Mouse (Mus musculus) hindbrain, embryonic 11.5 days (tissue): ENCODE results near the gene Gm16181. TPM values are rescaled to one million over a fixed set of nuclear protein-coding genes. Genes with fewer than 3 reads are reported as not detected.

Source experiments
- ATAC-seq: fragments of 200-750 bp; cut with Nextera tagmentation; 2 replicates; pipeline ENCODE4 v1.8.0; 2017; ENCODE audit warnings: mild to moderate bottlenecking, moderate TSS enrichment, moderate library complexity; ENCODE audit not compliant: low FRiP score
- DNase-seq: peaks from one replicate; pipeline ENCODE4 v3.0.0-alpha.2; 2015; ENCODE audit warnings: low spot score
- H3K27ac ChIP-seq: fragments of 300-500 bp; sonication (generic); 2 replicates; pipeline ENCODE4 v1.5.1; 2014; ENCODE audit warnings: mild to moderate bottlenecking, low read depth, low read length
- H3K27me3 ChIP-seq: fragments of 300-500 bp; sonication (generic); 2 replicates; pipeline ENCODE4 v1.6.1; 2014; ENCODE audit warnings: mild to moderate bottlenecking, low read length, moderate library complexity, mixed read lengths; ENCODE audit not compliant: control insufficient read depth, insufficient read depth
- H3K36me3 ChIP-seq: fragments of 300-500 bp; sonication (generic); 2 replicates; pipeline ENCODE4 v1.6.1; 2014; ENCODE audit warnings: mild to moderate bottlenecking, low read length, moderate library complexity, mixed read lengths; ENCODE audit not compliant: control insufficient read depth, insufficient read depth
- H3K4me1 ChIP-seq: fragments of 300-500 bp; sonication (generic); replicated peaks from 2 replicates; pipeline ENCODE4 v1.6.1; 2014; ENCODE audit warnings: low read length, mixed read lengths; ENCODE audit not compliant: control insufficient read depth, insufficient read depth
- H3K4me2 ChIP-seq: fragments of 300-500 bp; sonication (generic); replicated peaks from 2 replicates; pipeline ENCODE4 v1.6.1; 2014; ENCODE audit warnings: mild to moderate bottlenecking, low read depth, low read length
- H3K4me3 ChIP-seq: fragments of 300-500 bp; sonication (generic); 2 replicates; pipeline ENCODE4 v1.5.1; 2014; ENCODE audit warnings: low read depth, low read length
- H3K9ac ChIP-seq: fragments of 300-500 bp; sonication (generic); 2 replicates; pipeline ENCODE4 v1.6.1; 2014; ENCODE audit warnings: low read depth, low read length
- H3K9me3 ChIP-seq: fragments of 300-500 bp; sonication (generic); 2 replicates; pipeline ENCODE4 v1.6.1; 2016; ENCODE audit warnings: low read length; ENCODE audit not compliant: control insufficient read depth
- WGBS: fragments of 180-500 bp; shearing (Covaris S2); extraction: QIAGEN DNeasy Blood & Tissue Kit; methylation state at CpG from one replicate; pipeline ENCODE4 v1.1.7; 2014; 5-methylcytosine and 5-hydroxymethylcytosine counted together
- polyA plus RNA-seq: library from polyadenylated mRNA; unstranded; fragments of >200 nt; fragmentation: Nextera tagmentation; extraction: Ambion mirVana; gene quantifications from 2 replicates; pipeline ENCODE4 v1.2.1, GENCODE M21; 2014

Gm16181 gene
- polyA plus RNA-seq, 1 experiment from 2014 or later: 0.36 TPM

GRCm38 (mm10) chr17:35185639-35186611, 34.7 kb upstream of the Gm16181 start:
- no peaks in the 10 kb centered on the region for H3K36me3 ChIP-seq
- 2% methylated on average over 17 of the region's 18 CpGs for WGBS
- ATAC-seq: peak; percentile 45; the same call in 1 of the 2 replicates
- peak overlapping the region; percentile 25 for H3K4me3 ChIP-seq
- no peaks in the 10 kb centered on the region for H3K27me3 ChIP-seq
- peak overlapping the region; percentile 21 for H3K9ac ChIP-seq
- peak overlapping the region; percentile 28 for H3K4me2 ChIP-seq
- no peaks in the 10 kb centered on the region for H3K4me1 ChIP-seq
- H3K9me3 ChIP-seq: no peaks in the 10 kb centered on the region
- 0 out of 2 replicates have a peak overlapping the region, but pooled peaks have one; percentile 36 for H3K27ac ChIP-seq
- DNase-seq: peak; percentile 83

- Histone ChIP-seq H3K27ac (no peak overlapping the region), H3K27me3 (no peaks in the 10 kb centered on the region), H3K4me2 (peak overlapping the region; percentile 28), H3K4me1 (no peaks in the 10 kb centered on the region), H3K36me3 (no peaks in the 10 kb centered on the region), H3K9ac (0 out of 2 replicates have a peak overlapping the region, but pooled peaks have one; percentile 19), H3K4me3 (peak overlapping the region; percentile 25; the same call in 1 of the 2 replicates), H3K9me3 (no peaks in the 10 kb centered on the region)
- ATAC-seq (no peak), DNase-seq (peak; percentile 44)
- 0% methylated on average over 4 of the region's 4 CpGs for WGBS
Measured at GRCm38 (mm10) chr17:35186681-35187080, 34.0 kb upstream of the Gm16181 start.

- 81% methylated on average over 4 of the region's 4 CpGs for WGBS
- Histone ChIP-seq H3K9ac (no peak overlapping the region), H3K9me3 (no peaks in the 10 kb centered on the region), H3K4me3 (no peak overlapping the region), H3K4me1 (no peaks in the 10 kb centered on the region), H3K27me3 (no peaks in the 10 kb centered on the region), H3K4me2 (no peak overlapping the region), H3K36me3 (no peaks in the 10 kb centered on the region), H3K27ac (no peak overlapping the region)
- no peak for DNase-seq
- no peak for ATAC-seq
Measured at GRCm38 (mm10) chr17:35187345-35187744, 33.3 kb upstream of the Gm16181 start.

- DNase-seq (no peak), ATAC-seq (no peak)
- Histone ChIP-seq H3K27ac (no peak within 1 kb of the TSS), H3K36me3 (no peaks in the 10 kb centered on the region), H3K9me3 (no peaks in the 10 kb centered on the region), H3K4me3 (no peak within 1 kb of the TSS), H3K27me3 (no peaks in the 10 kb centered on the region), H3K9ac (no peak within 1 kb of the TSS), H3K4me2 (no peak within 1 kb of the TSS), H3K4me1 (no peaks in the 10 kb centered on the region)
- WGBS: 77% methylated on average over 7 of the region's 7 CpGs
Measured at GRCm38 (mm10) chr17:35187959-35188610, 32.5 kb upstream of the Gm16181 start, which contains the start of gene Lst1. Gene Lst1, minus strand, starts transcription at chr17:35188439.

- H3K9me3 ChIP-seq: no peaks in the 10 kb centered on the region
- no peak overlapping the region for H3K27ac ChIP-seq
- peaks cover 2% of the 10 kb centered on the region for H3K27me3 ChIP-seq
- no peaks in the 10 kb centered on the region for H3K36me3 ChIP-seq
- ATAC-seq (no peak), DNase-seq (no peak)
- WGBS: 75% methylated on average over 1 of the region's 1 CpGs
- H3K4me2 ChIP-seq: no peak overlapping the region
- no peaks in the 10 kb centered on the region for H3K4me1 ChIP-seq
- H3K4me3 ChIP-seq: no peak overlapping the region
- no peak overlapping the region for H3K9ac ChIP-seq
Measured at GRCm38 (mm10) chr17:35189186-35189585, 31.4 kb upstream of the Gm16181 start.

GRCm38 (mm10) chr17:35190096-35190495, 30.5 kb upstream of the Gm16181 start:
- Histone ChIP-seq H3K27ac (no peak overlapping the region), H3K4me3 (no peak overlapping the region), H3K4me2 (no peak overlapping the region), H3K27me3 (peaks cover 9% of the 10 kb centered on the region), H3K4me1 (no peaks in the 10 kb centered on the region), H3K9me3 (no peaks in the 10 kb centered on the region), H3K36me3 (no peaks in the 10 kb centered on the region), H3K9ac (no peak overlapping the region)
- ATAC-seq (no peak), DNase-seq (no peak)
- WGBS: 68% methylated on average over 4 of the region's 4 CpGs

- 64% methylated on average over 2 of the region's 2 CpGs for WGBS
- Histone ChIP-seq H3K4me1 (peaks cover 2% of the 10 kb centered on the region; the same call in 1 of the 2 replicates), H3K4me3 (no peak overlapping the region), H3K27me3 (peaks cover 24% of the 10 kb centered on the region), H3K9me3 (no peaks in the 10 kb centered on the region), H3K36me3 (no peaks in the 10 kb centered on the region), H3K4me2 (no peak overlapping the region), H3K27ac (no peak overlapping the region), H3K9ac (no peak overlapping the region)
- ATAC-seq (no peak), DNase-seq (no peak)
Measured at GRCm38 (mm10) chr17:35191723-35192122, 28.9 kb upstream of the Gm16181 start.

- H3K27me3 ChIP-seq: peaks cover 24% of the 10 kb centered on the region
Measured at GRCm38 (mm10) chr17:35192924-35193323, 27.7 kb upstream of the Gm16181 start.

More at GRCm38 (mm10) chr17:35192924-35193323, 27.7 kb upstream of the Gm16181 start:
- Histone ChIP-seq H3K9ac (no peak overlapping the region), H3K4me1 (peaks cover 2% of the 10 kb centered on the region; the same call in 1 of the 2 replicates), H3K9me3 (no peaks in the 10 kb centered on the region), H3K36me3 (no peaks in the 10 kb centered on the region), H3K27ac (no peak overlapping the region), H3K4me3 (no peak overlapping the region), H3K4me2 (no peak overlapping the region)
- no peak for DNase-seq
- WGBS: 85% methylated on average over 5 of the region's 5 CpGs
- no peak for ATAC-seq
